Mouse (Mus musculus): ENCODE data around the gene Syk.

DNA sequence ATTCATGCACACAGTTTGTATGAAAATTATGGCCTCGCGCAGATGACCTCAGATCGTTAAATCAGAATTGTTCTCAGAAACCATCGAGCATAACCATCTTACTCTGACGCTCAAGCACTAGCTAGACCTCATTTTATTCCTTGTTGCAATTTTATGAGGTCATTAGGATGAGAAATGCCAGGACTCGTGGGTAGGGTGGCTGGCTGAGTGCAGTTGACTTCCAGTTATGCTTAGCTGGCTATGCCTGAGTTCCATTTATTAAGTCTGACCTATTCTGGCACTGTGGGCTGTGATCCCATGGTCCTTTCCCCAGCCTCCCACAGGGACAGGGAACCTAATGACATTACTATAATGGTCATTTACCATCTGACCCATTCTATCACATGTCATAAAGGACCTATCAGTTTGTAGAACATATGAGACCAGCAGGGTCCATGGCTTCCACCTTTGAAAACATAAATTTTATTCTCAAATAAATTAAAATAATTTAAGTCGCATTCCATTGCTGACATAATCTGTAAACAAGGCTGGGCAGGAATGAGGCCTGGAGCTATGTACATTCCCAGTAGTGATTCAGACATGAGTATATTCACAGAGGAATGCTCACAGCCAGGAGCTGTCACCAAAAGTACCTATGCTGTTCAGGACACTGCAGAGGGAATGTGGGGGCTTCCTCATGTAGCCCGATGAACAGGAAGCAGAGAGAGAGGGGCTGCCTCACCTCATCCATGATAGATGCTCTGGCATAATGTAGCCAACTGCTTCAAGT is 92.7 kb downstream of the Syk start:
- TF ChIP-seq CTCF (IDR thresholded peaks at IDR 0.05) (no peak), EP300 (IDR thresholded peaks at IDR 0.05) (no peak)
